Mouse (Mus musculus) E14TG2a.4 (cell line): Measurements from ENCODE around the gene St5.

Source experiments
- CTCF ChIP-seq: conservative IDR thresholded peaks from 2 replicates; pipeline ENCODE4 v1.5.1; 2014; ENCODE audit warnings: low read length
- NANOG ChIP-seq: IDR thresholded peaks from 2 replicates; pipeline ENCODE4 v1.6.1; 2014; ENCODE audit warnings: borderline replicate concordance, low read length, mixed read lengths
- POU5F1 ChIP-seq: IDR thresholded peaks from 2 replicates; pipeline ENCODE4 v1.6.1; 2014; ENCODE audit warnings: low read length, borderline replicate concordance

DNA sequence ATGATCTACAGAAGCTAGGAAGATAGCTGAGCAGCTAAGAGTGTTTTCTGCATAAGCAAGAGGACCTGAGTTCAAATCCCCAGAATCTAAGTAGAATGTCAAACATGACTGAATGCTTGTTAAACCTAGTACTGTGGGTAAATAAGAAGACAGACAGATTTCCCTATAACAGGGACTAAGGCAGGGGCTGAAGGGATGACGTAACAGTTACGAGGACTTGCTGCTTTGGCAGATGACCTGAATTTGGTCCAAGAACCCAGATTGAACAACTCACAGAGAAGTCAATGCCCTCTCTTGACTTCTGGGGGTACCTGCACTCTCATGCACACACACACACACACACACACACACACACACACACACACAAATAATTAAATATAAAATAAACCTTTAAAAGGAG lies 93.1 kb downstream of the St5 start:
- no peak for TF ChIP-seq CTCF
- no peak for TF ChIP-seq NANOG
- TF ChIP-seq POU5F1: no peak
